Mouse (Mus musculus): Measurements from ENCODE around the gene Sigmar1. TPM values are rescaled to one million over a fixed set of nuclear protein-coding genes. Genes with fewer than 3 reads are reported as not detected.
"Not testable (repeated sequence)": the region's sequence is repeated elsewhere in the genome, so short reads cannot be mapped to it uniquely, and the experiment has no call there.

Sigmar1 gene
- polyA plus RNA-seq, 1 experiment from 2014 or later: 70.8 TPM

DNA sequence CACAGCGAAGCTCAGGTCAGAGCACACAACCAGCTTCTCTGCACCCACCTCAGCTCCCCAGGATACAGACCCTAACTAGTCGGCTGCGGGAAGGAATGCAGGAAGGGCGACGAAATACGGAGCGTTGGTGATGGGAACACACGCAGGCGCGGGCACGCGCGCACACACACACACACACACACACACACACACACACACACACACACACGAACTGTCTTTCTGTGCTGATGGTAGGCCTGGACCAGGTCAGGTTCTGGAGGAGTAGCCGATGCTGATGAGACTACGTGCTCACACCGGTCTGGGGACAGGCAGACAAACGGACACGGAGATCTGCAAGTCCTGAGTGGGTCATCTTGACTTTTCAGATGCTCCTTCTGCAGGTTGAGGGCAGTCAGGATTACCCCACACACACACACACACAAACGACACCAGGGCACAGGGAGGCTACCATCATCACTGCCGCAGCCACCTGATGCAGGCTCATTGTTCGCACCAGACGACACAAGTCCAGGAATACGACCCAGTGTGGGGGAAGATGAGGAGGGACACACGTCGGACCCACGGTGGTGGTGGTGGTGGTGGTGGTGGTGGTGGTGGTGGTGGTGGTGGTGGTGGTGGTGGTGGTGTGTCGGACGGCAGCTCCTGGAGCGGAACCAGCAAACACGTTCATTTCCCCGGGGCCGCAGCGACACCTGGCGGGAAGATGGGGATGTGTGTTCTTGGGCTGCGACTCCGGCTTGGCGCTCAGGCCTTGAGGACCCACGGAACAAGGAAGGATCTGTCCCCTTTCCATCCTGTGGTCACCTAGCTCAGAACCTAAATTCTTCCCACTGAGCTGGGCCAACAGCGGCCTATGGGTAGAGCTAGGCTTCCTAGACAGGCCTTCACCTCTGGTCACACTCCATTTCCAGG lies 58.8 kb downstream of the Sigmar1 start, which contains the start of gene Cntfr:
Gene Cntfr (minus strand): TSS at position 160 of the 912 bp plus-strand sequence.
- H3K36me3 ChIP-seq (ENCODE audit: control insufficient read depth, insufficient read depth, low read length); H3K4me1 ChIP-seq (ENCODE audit: control insufficient read depth, insufficient read depth, low read length); H3K9ac ChIP-seq (ENCODE audit: low read length); H3K27me3 ChIP-seq (ENCODE audit: control insufficient read depth, insufficient read depth, low read length); H3K27ac ChIP-seq (ENCODE audit: low read depth, low read length); ATAC-seq (ENCODE audit: low FRiP score); H3K9me3 ChIP-seq (ENCODE audit: control insufficient read depth, low read length); H3K4me3 ChIP-seq (ENCODE audit: low read depth, low read length): not testable (repeated sequence)
- H3K4me2 ChIP-seq: peak within 1 kb of the TSS; percentile 34; the same call in 1 of the 2 replicates
- WGBS: 13% methylated on average over 29 of the region's 40 CpGs
- peak; percentile 96 for DNase-seq (ENCODE audit: low spot score, missing footprints)

DNA sequence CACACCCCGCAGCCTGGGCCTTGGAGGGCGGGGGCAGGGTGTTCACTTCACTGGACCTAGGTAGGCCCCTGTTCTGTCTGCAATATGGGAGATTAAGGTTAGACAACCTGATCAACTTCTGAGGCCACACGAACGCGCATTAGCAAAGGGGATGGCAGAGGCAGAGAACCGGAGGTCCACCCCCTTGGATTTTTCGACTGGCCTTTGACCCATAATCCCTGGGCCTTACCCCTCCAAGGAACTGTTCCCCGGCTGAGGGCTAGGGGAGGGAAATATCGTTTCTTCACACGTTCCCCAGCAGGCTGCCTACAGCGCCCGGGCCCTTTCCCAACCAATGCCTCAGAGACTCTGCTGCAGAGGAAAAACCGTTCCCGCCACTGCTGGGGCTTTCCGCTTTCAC lies 59.5 kb downstream of the Sigmar1 start:
- H3K4me1 ChIP-seq (ENCODE audit: control insufficient read depth, insufficient read depth, low read length); ATAC-seq (ENCODE audit: low FRiP score); H3K4me2 ChIP-seq; H3K9me3 ChIP-seq (ENCODE audit: control insufficient read depth, low read length); H3K27me3 ChIP-seq (ENCODE audit: control insufficient read depth, insufficient read depth, low read length); H3K4me3 ChIP-seq (ENCODE audit: low read depth, low read length); H3K36me3 ChIP-seq (ENCODE audit: control insufficient read depth, insufficient read depth, low read length); H3K9ac ChIP-seq (ENCODE audit: low read length); H3K27ac ChIP-seq (ENCODE audit: low read depth, low read length): not testable (repeated sequence)
- DNase-seq (ENCODE audit: low spot score, missing footprints): peak; percentile 84
- under 1% methylated on average over 12 of the region's 15 CpGs for WGBS

- peak overlapping the region; percentile 34; the same call in 1 of the 2 replicates for H3K4me2 ChIP-seq
- not testable (repeated sequence) for H3K4me1 ChIP-seq (ENCODE audit: control insufficient read depth, insufficient read depth, low read length); H3K9me3 ChIP-seq (ENCODE audit: control insufficient read depth, low read length); H3K27ac ChIP-seq (ENCODE audit: low read depth, low read length); H3K36me3 ChIP-seq (ENCODE audit: control insufficient read depth, insufficient read depth, low read length); ATAC-seq (ENCODE audit: low FRiP score); H3K4me3 ChIP-seq (ENCODE audit: low read depth, low read length); H3K27me3 ChIP-seq (ENCODE audit: control insufficient read depth, insufficient read depth, low read length); H3K9ac ChIP-seq (ENCODE audit: low read length)
- peak; percentile 80 for DNase-seq (ENCODE audit: low spot score, missing footprints)
- WGBS: 2% methylated on average over 11 of the region's 38 CpGs
Observed at GRCm38 (mm10) chr4:41695800-41696199, 60.2 kb downstream of the Sigmar1 start.

DNA sequence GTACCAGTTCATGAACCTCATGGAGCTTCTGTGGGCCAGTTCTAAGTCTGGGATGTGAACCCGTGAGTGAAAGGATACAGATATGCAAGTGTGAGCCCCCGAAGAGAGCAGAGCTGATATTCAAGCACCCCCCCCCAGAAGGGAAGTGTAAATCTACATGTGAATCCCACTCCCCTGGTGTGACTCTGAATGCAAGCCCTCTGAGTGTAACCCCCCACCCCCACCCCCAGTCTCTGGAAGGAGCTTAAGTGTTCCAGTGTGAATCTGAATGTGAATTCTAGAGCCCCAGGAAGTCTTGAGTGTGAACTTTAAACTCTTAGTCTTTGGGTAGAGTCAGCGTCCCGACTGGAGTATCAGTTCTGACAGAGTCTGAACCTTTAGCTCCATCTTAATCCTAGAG lies 62.4 kb downstream of the Sigmar1 start:
- not testable (repeated sequence) for H3K9me3 ChIP-seq (ENCODE audit: control insufficient read depth, low read length); H3K36me3 ChIP-seq (ENCODE audit: control insufficient read depth, insufficient read depth, low read length); H3K4me1 ChIP-seq (ENCODE audit: control insufficient read depth, insufficient read depth, low read length); ATAC-seq (ENCODE audit: low FRiP score); H3K27ac ChIP-seq (ENCODE audit: low read depth, low read length); H3K27me3 ChIP-seq (ENCODE audit: control insufficient read depth, insufficient read depth, low read length); H3K9ac ChIP-seq (ENCODE audit: low read length)
- peak; percentile 84 for DNase-seq (ENCODE audit: low spot score, missing footprints)
- peak overlapping the region; percentile 19; the same call in 1 of the 2 replicates for H3K4me3 ChIP-seq (ENCODE audit: low read depth, low read length)
- WGBS: 0% methylated on average over 4 of the region's 4 CpGs
- peak overlapping the region; percentile 39 for H3K4me2 ChIP-seq

- no CpG with 5 or more reads among the region's 4 CpGs for WGBS
- not testable (repeated sequence) for H3K9me3 ChIP-seq (ENCODE audit: control insufficient read depth, low read length); ATAC-seq (ENCODE audit: low FRiP score); H3K36me3 ChIP-seq (ENCODE audit: control insufficient read depth, insufficient read depth, low read length); H3K4me3 ChIP-seq (ENCODE audit: low read depth, low read length); H3K9ac ChIP-seq (ENCODE audit: low read length); DNase-seq (ENCODE audit: low spot score, missing footprints); H3K27me3 ChIP-seq (ENCODE audit: control insufficient read depth, insufficient read depth, low read length); H3K27ac ChIP-seq (ENCODE audit: low read depth, low read length); H3K4me1 ChIP-seq (ENCODE audit: control insufficient read depth, insufficient read depth, low read length); H3K4me2 ChIP-seq
Observed at GRCm38 (mm10) chr4:41690014-41690413, 65.9 kb downstream of the Sigmar1 start.

GRCm38 (mm10) chr4:41688562-41688961 lies 67.4 kb downstream of the Sigmar1 start:
- not testable (repeated sequence) for H3K4me1 ChIP-seq (ENCODE audit: control insufficient read depth, insufficient read depth, low read length)

More at GRCm38 (mm10) chr4:41688562-41688961, 67.4 kb downstream of the Sigmar1 start:
- not testable (repeated sequence) for H3K36me3 ChIP-seq (ENCODE audit: control insufficient read depth, insufficient read depth, low read length); H3K4me3 ChIP-seq (ENCODE audit: low read depth, low read length); DNase-seq (ENCODE audit: low spot score, missing footprints); H3K27me3 ChIP-seq (ENCODE audit: control insufficient read depth, insufficient read depth, low read length); H3K9ac ChIP-seq (ENCODE audit: low read length); H3K27ac ChIP-seq (ENCODE audit: low read depth, low read length); H3K9me3 ChIP-seq (ENCODE audit: control insufficient read depth, low read length); H3K4me2 ChIP-seq; ATAC-seq (ENCODE audit: low FRiP score)
- WGBS: 58% methylated on average over 1 of the region's 1 CpGs

Other genes starting within 250 kb of the Sigmar1 start
- gene 1110017D15Rik, start 238.8 kb downstream of the Sigmar1 start, polyA plus RNA-seq (2014; fragmentation: Nextera tagmentation; extraction: Ambion mirVana): 3.6 and 4.6 TPM in 2 replicates
- gene Fam219a, start 186.6 kb downstream of the Sigmar1 start, polyA plus RNA-seq (2014; fragmentation: Nextera tagmentation; extraction: Ambion mirVana): 8.5 and 8.8 TPM in 2 replicates
- gene Dnaic1, start 186.4 kb downstream of the Sigmar1 start, polyA plus RNA-seq (2014; fragmentation: Nextera tagmentation; extraction: Ambion mirVana): 1.7 and 1.9 TPM in 2 replicates
- 30.4 and 32.9 TPM in 2 replicates for gene Enho, start 115.8 kb downstream of the Sigmar1 start, polyA plus RNA-seq (2014; fragmentation: Nextera tagmentation; extraction: Ambion mirVana)
- 25.7 and 33.8 TPM in 2 replicates for gene Cntfr, start 59.1 kb downstream of the Sigmar1 start, polyA plus RNA-seq (2014; fragmentation: Nextera tagmentation; extraction: Ambion mirVana)
- 55.2 and 57.9 TPM in 2 replicates for gene Il11ra1, start 56.2 kb downstream of the Sigmar1 start, polyA plus RNA-seq (2014; fragmentation: Nextera tagmentation; extraction: Ambion mirVana)
- 69.3 and 85.9 TPM in 2 replicates for gene Rpp25l, start 42.6 kb downstream of the Sigmar1 start, polyA plus RNA-seq (2014; fragmentation: Nextera tagmentation; extraction: Ambion mirVana)
- 154 and 155 TPM in 2 replicates for gene Dctn3, start 33.0 kb downstream of the Sigmar1 start, polyA plus RNA-seq (2014; fragmentation: Nextera tagmentation; extraction: Ambion mirVana)
- gene Arid3c, start 25.0 kb downstream of the Sigmar1 start, polyA plus RNA-seq (2014; fragmentation: Nextera tagmentation; extraction: Ambion mirVana): 0.72 and 1.8 TPM in 2 replicates
- 19.5 and 19.7 TPM in 2 replicates for gene Galt, start 929 bp downstream of the Sigmar1 start, polyA plus RNA-seq (2014; fragmentation: Nextera tagmentation; extraction: Ambion mirVana)
- 71.1 and 73.5 TPM in 2 replicates for gene Ccl27a, start 18.1 kb upstream of the Sigmar1 start, polyA plus RNA-seq (2014; fragmentation: Nextera tagmentation; extraction: Ambion mirVana)
- not detected in 2 replicates for gene Gm21541, start 147.5 kb upstream of the Sigmar1 start, polyA plus RNA-seq (2014; fragmentation: Nextera tagmentation; extraction: Ambion mirVana)
- 2.4 TPM in 2 replicates for gene Gm20878, start 185.4 kb upstream of the Sigmar1 start, polyA plus RNA-seq (2014; fragmentation: Nextera tagmentation; extraction: Ambion mirVana)
- gene Fam205a4, start 209.9 kb upstream of the Sigmar1 start, polyA plus RNA-seq (2014; fragmentation: Nextera tagmentation; extraction: Ambion mirVana): 0.06 and 0.14 TPM in 2 replicates